In genomic region chr1:114528545-114528944, GRCm38 (mm10) we compare ENCODE assay signal across 14 mouse cellular contexts.
A peak's percentile ranks its signal among the peaks of the same experiment; 100 is the strongest.
DNase-seq lines count a peak whose midpoint lies in the region; ATAC-seq and TF ChIP-seq lines count a peak whose summit lies in the region.
"Had no signal": no experiment of that assay in that cellular context is flagged by ENCODE, and none has a peak within 500 bp of the region (broad histone marks: within the 10 kb centered on the region; RNA-seq: fewer than 3 reads in every experiment).

No protein-coding gene starts in this region.

- H3K4me1 ChIP-seq in embryonic facial prominence, embryonic 12.5 days: no peaks in the 10 kb centered on the region
- no peaks in the 10 kb centered on the region for H3K4me1 ChIP-seq in hindbrain, embryonic 11.5 days (replicated peaks; ENCODE audit: control insufficient read depth, insufficient read depth, low read length)
- no peaks in the 10 kb centered on the region for H3K4me1 ChIP-seq in midbrain, postnatal 0 days (ENCODE audit: insufficient read depth, low read length)
- H3K4me1 ChIP-seq: liver, embryonic 12.5 days had no signal

- no peak overlapping the region for H3K27ac ChIP-seq in embryonic facial prominence, embryonic 12.5 days
- H3K27ac ChIP-seq in hindbrain, embryonic 11.5 days (ENCODE audit: low read depth, low read length): no peak overlapping the region
- H3K27ac ChIP-seq in midbrain, postnatal 0 days (ENCODE audit: low read depth, low read length): no peak overlapping the region
- H3K27ac ChIP-seq: kidney, postnatal 0 days; left cerebral cortex, adult 2 months; liver, embryonic 12.5 days had no signal

- no peak for TF ChIP-seq POLR2A in brain, embryonic 14.5 days (IDR thresholded peaks at IDR 0.05; ENCODE audit: borderline replicate concordance, extremely low read depth, insufficient read depth, insufficient read length, poor library complexity, severe bottlenecking)

- TF ChIP-seq CTCF in brain, embryonic 14.5 days (IDR thresholded peaks at IDR 0.05; ENCODE audit: borderline replicate concordance, extremely low read depth, insufficient read depth, insufficient read length): no peak
- no peak for TF ChIP-seq CTCF in midbrain, postnatal 0 days (IDR thresholded peaks at IDR 0.05)

- peak; percentile 85 for DNase-seq in brain, embryonic 14.5 days (ENCODE audit: low read depth)
- DNase-seq in hindbrain, embryonic 11.5 days (ENCODE audit: low spot score): peak; percentile 13
- peak; percentile 55 for DNase-seq in midbrain, postnatal 0 days (ENCODE audit: low spot score)
- no peak for DNase-seq in urinary bladder, postnatal 10 days (ENCODE audit: low spot score)
- no peak for DNase-seq in layer of hippocampus, adult 9-10 months (ENCODE audit: low spot score)
- no peak for DNase-seq in left cerebral cortex, adult 8-10 months (ENCODE audit: low spot score in 2 of 2)
- DNase-seq: adrenal gland, postnatal 14 days; cerebellum, adult 11 months; lung, postnatal 4 days had no signal

- H3K4me3 ChIP-seq in embryonic facial prominence, embryonic 12.5 days: no peak overlapping the region
- no peak overlapping the region for H3K4me3 ChIP-seq in hindbrain, embryonic 11.5 days (ENCODE audit: low read depth, low read length)
- H3K4me3 ChIP-seq in midbrain, postnatal 0 days (ENCODE audit: low read depth, low read length): no peak overlapping the region
- H3K4me3 ChIP-seq: left cerebral cortex, adult 2 months; liver, embryonic 12.5 days had no signal

- H3K27me3 ChIP-seq in embryonic facial prominence, embryonic 12.5 days: no peaks in the 10 kb centered on the region
- no peaks in the 10 kb centered on the region for H3K27me3 ChIP-seq in hindbrain, embryonic 11.5 days (ENCODE audit: control insufficient read depth, insufficient read depth, low read length)
- H3K27me3 ChIP-seq in midbrain, postnatal 0 days (ENCODE audit: insufficient read depth, low read length): no peaks in the 10 kb centered on the region
- H3K27me3 ChIP-seq: liver, embryonic 12.5 days had no signal

- H3K4me2 ChIP-seq in embryonic facial prominence, embryonic 12.5 days (replicated peaks): no peak overlapping the region
- H3K4me2 ChIP-seq in hindbrain, embryonic 11.5 days (replicated peaks; ENCODE audit: low read depth, low read length): no peak overlapping the region
- H3K4me2 ChIP-seq in midbrain, postnatal 0 days (ENCODE audit: low read depth, low read length, poor library complexity, severe bottlenecking): no peak overlapping the region
- H3K4me2 ChIP-seq: liver, embryonic 12.5 days had no signal

- H3K36me3 ChIP-seq in embryonic facial prominence, embryonic 12.5 days: no peaks in the 10 kb centered on the region
- H3K36me3 ChIP-seq in hindbrain, embryonic 11.5 days (ENCODE audit: control insufficient read depth, insufficient read depth, low read length): no peaks in the 10 kb centered on the region
- no peaks in the 10 kb centered on the region for H3K36me3 ChIP-seq in midbrain, postnatal 0 days (ENCODE audit: insufficient read depth, low read length)
- H3K36me3 ChIP-seq: liver, embryonic 12.5 days had no signal

- 75% methylated on average over 1 of the region's 1 CpGs for WGBS in embryonic facial prominence, embryonic 12.5 days
- WGBS in hindbrain, embryonic 11.5 days: 78% methylated on average over 1 of the region's 1 CpGs
- WGBS in midbrain, postnatal 0 days: 45% methylated on average over 1 of the region's 1 CpGs

- H3K9me3 ChIP-seq in embryonic facial prominence, embryonic 12.5 days: no peaks in the 10 kb centered on the region
- H3K9me3 ChIP-seq in hindbrain, embryonic 11.5 days (ENCODE audit: control insufficient read depth, low read length): no peaks in the 10 kb centered on the region
- H3K9me3 ChIP-seq in midbrain, postnatal 0 days (ENCODE audit: low read length): no peaks in the 10 kb centered on the region
- H3K9me3 ChIP-seq: liver, embryonic 12.5 days had no signal

- no peak overlapping the region for H3K9ac ChIP-seq in embryonic facial prominence, embryonic 12.5 days
- no peak overlapping the region for H3K9ac ChIP-seq in hindbrain, embryonic 11.5 days (ENCODE audit: low read depth, low read length)
- no peak overlapping the region for H3K9ac ChIP-seq in midbrain, postnatal 0 days (replicated peaks; ENCODE audit: low read length, poor library complexity, severe bottlenecking)
- H3K9ac ChIP-seq: liver, embryonic 12.5 days had no signal

- ATAC-seq in embryonic facial prominence, embryonic 12.5 days (ENCODE audit: insufficient number of reproducible peaks, insufficient read depth, low FRiP score, low TSS enrichment): peak; percentile 84
- ATAC-seq in hindbrain, embryonic 11.5 days (ENCODE audit: low FRiP score): peak; percentile 89
- no peak for ATAC-seq in midbrain, postnatal 0 days (ENCODE audit: low FRiP score)
- ATAC-seq: CD4-positive, CD25-positive, alpha-beta regulatory T cell, adult 4 months; liver, embryonic 12.5 days had no signal

Comparison
In these comparisons a context has a peak if more than half of its experiments do, and no peak if none do; other contexts are left out.
1. DNase-seq: peak in brain, embryonic 14.5 days (single experiment), hindbrain, embryonic 11.5 days (single experiment) and midbrain, postnatal 0 days (single experiment); none in urinary bladder, postnatal 10 days (single experiment), layer of hippocampus, adult 9-10 months (single experiment) and left cerebral cortex, adult 8-10 months (0 of 2).